Mouse (Mus musculus): Measurements from ENCODE around the gene Slc16a6. TPM values are rescaled to one million over a fixed set of nuclear protein-coding genes. Genes with fewer than 3 reads are reported as not detected.

Slc16a6 gene
- total RNA-seq, 2 experiments from 2014 or later = 11.6 to 12.3 TPM

GRCm38 (mm10) chr11:109470170-109470569, 3.2 kb downstream of the Slc16a6 start:
- H3K27ac ChIP-seq = no peak overlapping the region
- intact Hi-C loops (cut with DNase I) = no loop called here

GRCm38 (mm10) chr11:109468133-109468532, 5.3 kb downstream of the Slc16a6 start:
- H3K4me3 ChIP-seq = no peak overlapping the region
- H3K27ac ChIP-seq = no peak overlapping the region
- intact Hi-C loops (cut with DNase I) = no loop called here
- TF ChIP-seq CTCF (IDR thresholded peaks at IDR 0.05) = no peak
- DNase-seq (ENCODE audit: extremely low spot score in 1 of 2, low spot score in 2 of 2) = no peak

More at GRCm38 (mm10) chr11:109470170-109470569, 3.2 kb downstream of the Slc16a6 start:
- TF ChIP-seq CTCF (IDR thresholded peaks at IDR 0.05) = no peak
- no peak overlapping the region for H3K4me3 ChIP-seq
- DNase-seq (ENCODE audit: extremely low spot score in 1 of 2, low spot score in 2 of 2) = no peak

- no peak overlapping the region for H3K27ac ChIP-seq
- no peak for TF ChIP-seq CTCF (IDR thresholded peaks at IDR 0.05)
- DNase-seq (ENCODE audit: extremely low spot score in 1 of 2, low spot score in 2 of 2) = no peak
- no peak overlapping the region for H3K4me3 ChIP-seq
- intact Hi-C loops (cut with DNase I) = no loop called here
These were observed 6.4 kb downstream of the Slc16a6 start for GRCm38 (mm10) chr11:109466987-109467386.

- TF ChIP-seq CTCF (IDR thresholded peaks at IDR 0.05) = no peak
- intact Hi-C loops (cut with DNase I) = no loop called here
- H3K4me3 ChIP-seq = no peak overlapping the region
- no peak overlapping the region for H3K27ac ChIP-seq
- DNase-seq (ENCODE audit: extremely low spot score in 1 of 2, low spot score in 2 of 2) = no peak
These were observed 8.3 kb downstream of the Slc16a6 start for GRCm38 (mm10) chr11:109465068-109465467.

- H3K27ac ChIP-seq = no peak overlapping the region
- no peak for TF ChIP-seq CTCF (IDR thresholded peaks at IDR 0.05)
- H3K4me3 ChIP-seq = no peak overlapping the region
- intact Hi-C loops (cut with DNase I) = no loop called here
- no peak for DNase-seq (ENCODE audit: extremely low spot score in 1 of 2, low spot score in 2 of 2)
These were observed 12.8 kb downstream of the Slc16a6 start for GRCm38 (mm10) chr11:109460586-109460985.

GRCm38 (mm10) chr11:109458165-109458564, 15.2 kb downstream of the Slc16a6 start:
- H3K4me3 ChIP-seq = no peak overlapping the region
- no peak for TF ChIP-seq CTCF (IDR thresholded peaks at IDR 0.05)
- intact Hi-C loops (cut with DNase I) = no loop called here
- no peak for DNase-seq (ENCODE audit: extremely low spot score in 1 of 2, low spot score in 2 of 2)
- H3K27ac ChIP-seq = no peak overlapping the region

- intact Hi-C loops (cut with DNase I) = no loop called here
- no peak for TF ChIP-seq CTCF (IDR thresholded peaks at IDR 0.05)
- Histone ChIP-seq H3K4me3 (no peak overlapping the region), H3K27ac (no peak overlapping the region)
- no peak for DNase-seq (ENCODE audit: extremely low spot score in 1 of 2, low spot score in 2 of 2)
These were observed 17.1 kb downstream of the Slc16a6 start for GRCm38 (mm10) chr11:109456261-109456660.

GRCm38 (mm10) chr11:109451169-109451568, 22.2 kb downstream of the Slc16a6 start:
- no peak overlapping the region for H3K4me3 ChIP-seq
- no peak overlapping the region for H3K27ac ChIP-seq
- intact Hi-C loops (cut with DNase I) = no loop called here
- TF ChIP-seq CTCF (IDR thresholded peaks at IDR 0.05) = no peak
- DNase-seq (ENCODE audit: extremely low spot score in 1 of 2, low spot score in 2 of 2) = no peak

GRCm38 (mm10) chr11:109445438-109446035, 27.9 kb downstream of the Slc16a6 start:
- intact Hi-C loops (cut with DNase I) = loop anchor here (1.0 kb wide), 2 partner anchors 139 to 415 kb away; no protein-coding TSS in a partner anchor
- peak; percentile 83 for TF ChIP-seq CTCF (IDR thresholded peaks at IDR 0.05)
- DNase-seq (ENCODE audit: extremely low spot score in 1 of 2, low spot score in 2 of 2) = no peak
- no peak overlapping the region for H3K4me3 ChIP-seq
- no peak overlapping the region for H3K27ac ChIP-seq

GRCm38 (mm10) chr11:109444600-109444999, 28.8 kb downstream of the Slc16a6 start:
- TF ChIP-seq CTCF (IDR thresholded peaks at IDR 0.05) = peak; percentile 43
- intact Hi-C loops (cut with DNase I) = no loop called here
- no peak overlapping the region for H3K4me3 ChIP-seq
- H3K27ac ChIP-seq = no peak overlapping the region
- no peak for DNase-seq (ENCODE audit: extremely low spot score in 1 of 2, low spot score in 2 of 2)

GRCm38 (mm10) chr11:109443468-109444263, 29.7 kb downstream of the Slc16a6 start:
- TF ChIP-seq CTCF (IDR thresholded peaks at IDR 0.05) = peak; percentile 5; the same call in 1 of the 2 replicates
- intact Hi-C loops (cut with DNase I) = no loop called here
- DNase-seq (ENCODE audit: extremely low spot score in 1 of 2, low spot score in 2 of 2) = no peak
- no peak overlapping the region for H3K4me3 ChIP-seq
- H3K27ac ChIP-seq = no peak overlapping the region

- Histone ChIP-seq H3K4me3 (no peak overlapping the region), H3K27ac (no peak overlapping the region)
- no peak for TF ChIP-seq CTCF (IDR thresholded peaks at IDR 0.05)
- no peak for DNase-seq (ENCODE audit: extremely low spot score in 1 of 2, low spot score in 2 of 2)
- intact Hi-C loops (cut with DNase I) = no loop called here
These were observed 31.1 kb downstream of the Slc16a6 start for GRCm38 (mm10) chr11:109442166-109442730.
